Mouse (Mus musculus) limb, embryonic 12.5 days (tissue): ENCODE measurements around the gene Dsel. TPM values are rescaled to one million over a fixed set of nuclear protein-coding genes. Genes with fewer than 3 reads are reported as not detected.
A peak's percentile ranks its signal among the peaks of the same experiment; 100 is the strongest.

Source experiments
- ATAC-seq: fragments of 200-750 bp; cut with Nextera tagmentation; 2 replicates; pipeline ENCODE4 v1.8.0; 2017; ENCODE audit warnings: low read depth, moderate TSS enrichment; ENCODE audit not compliant: insufficient number of reproducible peaks, insufficient read depth, low FRiP score, low TSS enrichment
- H3K27ac ChIP-seq: fragments of 300-500 bp; sonication (generic); 2 replicates; pipeline ENCODE4 v1.5.1; 2016; ENCODE audit warnings: mild to moderate bottlenecking, moderate library complexity
- H3K27me3 ChIP-seq: fragments of 300-500 bp; sonication (generic); 2 replicates; pipeline ENCODE4 v1.6.1; 2016; ENCODE audit warnings: mild to moderate bottlenecking, moderate library complexity
- H3K36me3 ChIP-seq: fragments of 300-500 bp; sonication (generic); 2 replicates; pipeline ENCODE4 v1.6.1; 2016; ENCODE audit warnings: mild to moderate bottlenecking, moderate library complexity
- H3K4me1 ChIP-seq: fragments of 300-500 bp; sonication (generic); replicated peaks from 2 replicates; pipeline ENCODE4 v1.6.1; 2016
- H3K4me2 ChIP-seq: fragments of 300-500 bp; sonication (generic); 2 replicates; pipeline ENCODE4 v1.6.1; 2016; ENCODE audit warnings: mild to moderate bottlenecking, moderate library complexity
- H3K4me3 ChIP-seq: fragments of 300-500 bp; sonication (generic); replicated peaks from 2 replicates; pipeline ENCODE4 v1.5.1; 2016; ENCODE audit warnings: mild to moderate bottlenecking
- H3K9ac ChIP-seq: fragments of 300-500 bp; sonication (generic); replicated peaks from 2 replicates; pipeline ENCODE4 v1.6.1; 2016; ENCODE audit warnings: mild to moderate bottlenecking, moderate library complexity
- H3K9me3 ChIP-seq: fragments of 300-500 bp; sonication (generic); 2 replicates; pipeline ENCODE4 v1.6.1; 2016; ENCODE audit warnings: mild to moderate bottlenecking, moderate library complexity
- WGBS: fragments of 180-500 bp; shearing (Covaris S2); methylation state at CpG from one replicate; pipeline ENCODE4 v1.1.7; 2016; 5-methylcytosine and 5-hydroxymethylcytosine counted together
- polyA plus RNA-seq: library from polyadenylated mRNA; unstranded; fragments of >200 nt; fragmentation: Nextera tagmentation; extraction: Ambion mirVana; gene quantifications from 2 replicates; pipeline ENCODE4 v1.2.1, GENCODE M21; 2016

Gene Dsel
- polyA plus RNA-seq: 16.7 and 19.4 TPM in 2 replicates

GRCm38 (mm10) chr1:111864779-111865165 lies at the start of gene Dsel:
TSS of gene Dsel (minus strand) at chr1:111864918.
- peak within 1 kb of the TSS; percentile 76 for H3K4me3 ChIP-seq
- H3K27ac ChIP-seq: peak within 1 kb of the TSS; percentile 95
- WGBS: under 1% methylated on average over 33 of the region's 33 CpGs
- H3K9me3 ChIP-seq: no peaks in the 10 kb centered on the region
- H3K27me3 ChIP-seq: no peaks in the 10 kb centered on the region
- H3K36me3 ChIP-seq: peaks cover 11% of the 10 kb centered on the region; the same call in 1 of the 2 replicates
- peak within 1 kb of the TSS; percentile 94 for H3K9ac ChIP-seq
- H3K4me1 ChIP-seq: no peaks in the 10 kb centered on the region; the same call in none of the 2 replicates
- peak; percentile 98 for ATAC-seq
- H3K4me2 ChIP-seq: peak within 1 kb of the TSS; percentile 61

- WGBS: 83% methylated on average over 1 of the region's 1 CpGs
- Histone ChIP-seq H3K27me3 (no peaks in the 10 kb centered on the region), H3K4me3 (no peak overlapping the region), H3K9me3 (no peaks in the 10 kb centered on the region), H3K9ac (no peak overlapping the region), H3K4me2 (no peak overlapping the region), H3K4me1 (no peaks in the 10 kb centered on the region), H3K36me3 (no peaks in the 10 kb centered on the region), H3K27ac (no peak overlapping the region)
- no peak for ATAC-seq
These were observed 46.7 kb upstream of the Dsel start for GRCm38 (mm10) chr1:111911424-111911823.

GRCm38 (mm10) chr1:111883336-111883735 lies 18.6 kb upstream of the Dsel start:
- Histone ChIP-seq H3K9ac (no peak overlapping the region), H3K9me3 (no peaks in the 10 kb centered on the region), H3K4me2 (no peak overlapping the region), H3K4me3 (no peak overlapping the region), H3K27ac (no peak overlapping the region), H3K36me3 (no peaks in the 10 kb centered on the region), H3K27me3 (no peaks in the 10 kb centered on the region), H3K4me1 (no peaks in the 10 kb centered on the region)
- ATAC-seq: no peak
- WGBS: 82% methylated on average over 3 of the region's 3 CpGs

- Histone ChIP-seq H3K9ac (no peak overlapping the region), H3K27me3 (no peaks in the 10 kb centered on the region), H3K4me2 (no peak overlapping the region), H3K4me3 (no peak overlapping the region), H3K36me3 (no peaks in the 10 kb centered on the region), H3K9me3 (no peaks in the 10 kb centered on the region), H3K4me1 (no peaks in the 10 kb centered on the region), H3K27ac (no peak overlapping the region)
- ATAC-seq: no peak
These were observed 11.1 kb upstream of the Dsel start for GRCm38 (mm10) chr1:111875784-111876183.

GRCm38 (mm10) chr1:111873196-111873595 lies 8.5 kb upstream of the Dsel start:
- Histone ChIP-seq H3K9me3 (no peaks in the 10 kb centered on the region), H3K4me2 (no peak overlapping the region), H3K9ac (no peak overlapping the region), H3K4me3 (no peak overlapping the region), H3K27me3 (no peaks in the 10 kb centered on the region), H3K36me3 (no peaks in the 10 kb centered on the region), H3K27ac (no peak overlapping the region), H3K4me1 (no peaks in the 10 kb centered on the region)
- ATAC-seq: no peak

GRCm38 (mm10) chr1:111865467-111865866 lies 749 bp upstream of the Dsel start:
- Histone ChIP-seq H3K9ac (no peak overlapping the region), H3K36me3 (peaks cover 6% of the 10 kb centered on the region; the same call in 1 of the 2 replicates), H3K4me3 (no peak overlapping the region), H3K27ac (peak overlapping the region; percentile 95; the same call in 1 of the 2 replicates), H3K4me2 (peak overlapping the region; percentile 61; the same call in 1 of the 2 replicates), H3K9me3 (no peaks in the 10 kb centered on the region), H3K4me1 (no peaks in the 10 kb centered on the region; the same call in none of the 2 replicates), H3K27me3 (no peaks in the 10 kb centered on the region)
- no peak for ATAC-seq
- 53% methylated on average over 2 of the region's 2 CpGs for WGBS

GRCm38 (mm10) chr1:111864063-111864778 lies 497 bp downstream of the Dsel start:
- Histone ChIP-seq H3K4me2 (peak overlapping the region; percentile 61), H3K4me1 (no peaks in the 10 kb centered on the region; the same call in none of the 2 replicates), H3K27ac (peak overlapping the region; percentile 95), H3K9me3 (no peaks in the 10 kb centered on the region), H3K27me3 (no peaks in the 10 kb centered on the region), H3K36me3 (peaks cover 16% of the 10 kb centered on the region; the same call in 1 of the 2 replicates), H3K9ac (peak overlapping the region; percentile 94), H3K4me3 (peak overlapping the region; percentile 76)
- WGBS: under 1% methylated on average over 41 of the region's 41 CpGs
- ATAC-seq: peak; percentile 91

GRCm38 (mm10) chr1:111857852-111858251 lies 6.9 kb downstream of the Dsel start:
- Histone ChIP-seq H3K36me3 (peaks cover 16% of the 10 kb centered on the region; the same call in 1 of the 2 replicates), H3K27ac (no peak overlapping the region), H3K27me3 (no peaks in the 10 kb centered on the region), H3K4me3 (no peak overlapping the region), H3K4me2 (no peak overlapping the region), H3K9ac (no peak overlapping the region), H3K4me1 (no peaks in the 10 kb centered on the region; the same call in none of the 2 replicates), H3K9me3 (no peaks in the 10 kb centered on the region)
- WGBS: 71% methylated on average over 1 of the region's 1 CpGs
- ATAC-seq: no peak

- H3K4me1 ChIP-seq: no peaks in the 10 kb centered on the region
- no peak overlapping the region for H3K4me2 ChIP-seq
- H3K9ac ChIP-seq: no peak overlapping the region
- ATAC-seq: no peak
- no peak overlapping the region for H3K27ac ChIP-seq
- no peak overlapping the region for H3K4me3 ChIP-seq
- H3K9me3 ChIP-seq: no peaks in the 10 kb centered on the region
- 89% methylated on average over 8 of the region's 8 CpGs for WGBS
- no peaks in the 10 kb centered on the region for H3K36me3 ChIP-seq
- no peaks in the 10 kb centered on the region for H3K27me3 ChIP-seq
These were observed 12.3 kb downstream of the Dsel start for GRCm38 (mm10) chr1:111852439-111852838.

- no peak overlapping the region for H3K27ac ChIP-seq
- no peaks in the 10 kb centered on the region for H3K9me3 ChIP-seq
- H3K4me1 ChIP-seq: no peaks in the 10 kb centered on the region
- WGBS: 72% methylated on average over 2 of the region's 2 CpGs
- H3K4me2 ChIP-seq: no peak overlapping the region
- H3K27me3 ChIP-seq: no peaks in the 10 kb centered on the region
- H3K9ac ChIP-seq: no peak overlapping the region
- ATAC-seq: no peak
- H3K36me3 ChIP-seq: no peaks in the 10 kb centered on the region
- no peak overlapping the region for H3K4me3 ChIP-seq
These were observed 31.0 kb downstream of the Dsel start for GRCm38 (mm10) chr1:111833583-111834225.
